Mouse (Mus musculus): Measurements from ENCODE around the gene Astn1.
A peak's percentile ranks its signal among the peaks of the same experiment; 100 is the strongest.

Astn1 gene

DNA sequence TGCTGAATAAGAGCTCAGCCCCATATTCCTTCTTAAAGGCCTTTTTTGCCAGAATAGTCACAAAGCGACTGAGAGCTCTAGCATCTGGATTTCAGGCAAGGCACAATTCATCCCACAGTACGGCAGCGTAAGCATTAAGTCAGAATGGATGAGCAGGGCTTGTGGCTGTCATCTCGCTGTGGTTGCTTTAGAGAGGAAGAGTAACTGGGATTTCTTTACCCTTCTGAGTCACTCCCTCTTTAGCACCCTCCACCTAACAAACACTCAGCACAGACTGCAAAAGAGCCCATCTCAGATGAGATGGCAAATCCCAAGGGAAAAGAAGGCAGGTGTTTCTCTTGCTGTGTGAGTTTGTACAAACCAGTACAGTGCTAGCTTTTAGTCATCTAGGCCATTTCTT lies 183.0 kb downstream of the Astn1 start:
- DNase-seq, result no peak

DNA sequence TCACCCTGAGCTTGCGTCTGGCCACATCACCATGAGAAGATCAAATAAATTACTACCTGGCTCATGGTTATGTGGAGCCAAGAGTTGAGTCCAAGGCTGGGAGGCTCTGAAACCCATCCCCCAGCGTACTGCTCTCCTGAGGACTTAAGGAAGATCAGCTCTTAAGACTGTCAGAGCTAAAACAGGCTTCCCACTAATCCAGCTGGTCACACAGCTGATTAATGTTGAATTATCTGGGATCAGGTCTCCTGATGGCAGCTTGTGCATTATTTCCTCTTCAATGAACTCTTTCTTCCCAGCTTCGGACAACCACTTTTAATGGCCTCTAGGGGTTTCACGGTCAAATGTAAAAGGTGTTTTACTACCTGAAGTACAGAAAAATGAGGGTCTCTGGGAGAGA lies 184.4 kb downstream of the Astn1 start:
- no peak for DNase-seq

DNA sequence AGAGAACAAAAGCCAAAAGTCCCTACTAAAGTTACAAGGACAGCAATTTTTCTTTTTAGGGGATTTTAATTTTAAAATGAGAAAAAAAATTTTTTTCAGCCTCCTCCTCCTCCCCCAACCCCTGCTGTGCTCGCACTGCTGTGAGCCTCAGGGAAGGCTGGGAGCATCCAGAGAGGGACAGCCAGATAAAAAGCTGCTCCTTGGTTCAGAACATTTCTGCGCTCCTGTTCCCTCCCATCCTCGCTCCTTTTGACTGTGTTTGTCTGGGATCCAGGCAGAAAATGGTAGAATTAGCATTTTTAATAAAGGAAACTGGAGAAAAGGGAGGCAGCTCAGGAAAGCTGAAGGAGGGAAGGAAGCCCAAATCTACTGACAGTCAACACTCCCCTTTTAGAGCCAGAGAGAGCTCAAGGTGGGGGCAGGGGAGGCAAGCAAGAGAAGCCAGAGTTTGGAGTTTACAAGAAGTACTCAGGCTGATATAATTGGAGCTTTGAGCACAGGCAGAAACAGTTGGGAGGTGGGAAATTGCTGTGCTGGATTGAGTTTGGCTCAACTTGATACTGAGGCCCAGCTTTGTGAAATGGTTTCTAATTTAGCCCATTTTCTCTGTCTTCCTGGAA lies 185.6 kb downstream of the Astn1 start:
- DNase-seq, result no peak

DNA sequence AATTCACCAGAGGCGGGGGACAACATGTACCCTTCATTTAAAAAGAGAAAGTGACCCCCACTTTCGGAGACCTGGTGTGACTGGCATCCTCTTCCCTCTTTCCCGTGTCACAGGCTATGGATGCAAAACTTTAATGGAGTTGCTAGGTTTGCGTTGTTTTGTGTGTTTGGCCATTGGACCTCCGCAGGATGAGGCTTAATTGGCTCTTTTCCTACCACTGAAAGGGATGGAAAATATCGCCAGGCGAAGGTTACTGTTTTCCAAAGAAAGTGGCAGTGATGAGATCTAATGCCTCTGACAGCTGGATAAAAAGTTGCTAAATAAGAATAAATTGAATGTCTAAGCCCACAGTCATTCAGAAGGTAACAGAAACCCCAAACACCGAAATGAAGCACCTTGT lies 186.2 kb downstream of the Astn1 start:
- no peak for DNase-seq

DNA sequence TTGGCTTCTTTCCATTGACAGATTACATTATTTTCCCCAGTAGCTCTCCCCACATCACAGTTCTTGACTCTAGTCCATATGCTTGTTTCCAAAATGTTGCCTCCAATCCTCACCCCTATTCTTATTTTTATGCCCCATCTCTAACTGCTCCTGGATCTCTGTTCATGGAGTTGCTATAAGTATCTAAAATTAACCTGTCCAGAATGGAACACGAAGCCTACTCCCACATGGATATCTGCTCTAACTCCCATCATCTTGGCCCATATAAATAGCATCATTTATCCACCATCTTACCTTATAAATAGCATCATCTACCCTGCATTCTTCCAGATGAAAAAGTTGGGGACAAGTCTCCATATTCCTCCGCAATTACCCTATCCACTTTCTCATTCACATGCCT lies 187.5 kb downstream of the Astn1 start:
- DNase-seq, result no peak

DNA sequence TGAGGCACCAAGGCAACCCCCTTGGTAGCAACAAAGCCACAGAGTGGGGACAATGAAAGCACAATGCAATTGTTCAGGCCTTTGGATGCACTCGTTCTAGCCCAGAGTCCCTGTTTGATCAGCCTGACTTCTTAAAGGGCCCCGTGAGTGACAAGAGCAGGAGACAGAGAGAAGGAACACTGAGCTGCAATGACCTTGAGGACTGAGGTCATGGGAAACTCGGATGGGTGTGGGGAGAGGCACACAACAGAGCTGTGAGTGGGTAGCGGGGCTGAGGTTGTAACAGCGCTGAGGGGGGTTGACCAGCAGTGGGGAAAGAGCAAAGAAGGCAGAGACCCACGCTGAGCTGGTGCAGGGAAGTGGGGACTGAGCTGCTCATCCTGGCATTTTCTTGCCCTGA lies 189.9 kb downstream of the Astn1 start:
- no peak for DNase-seq

DNA sequence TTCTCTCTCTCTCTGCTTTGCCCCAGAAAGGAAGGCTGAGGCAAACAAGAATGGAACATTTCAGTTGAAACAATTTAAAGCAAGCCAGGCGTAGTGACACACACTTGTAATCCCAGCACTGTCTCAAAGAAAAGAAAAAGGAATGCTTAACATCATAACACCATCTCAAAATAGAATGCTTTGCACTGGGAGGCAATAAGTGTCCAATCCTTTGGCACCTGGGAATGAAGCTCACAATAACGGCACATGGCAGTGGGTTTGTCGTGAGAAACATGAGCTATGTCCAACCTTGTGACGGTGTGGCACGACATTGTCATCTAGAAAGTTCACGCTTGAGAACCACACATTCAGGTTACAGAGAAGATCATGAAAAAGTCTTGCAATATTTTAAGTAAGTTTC lies 191.3 kb downstream of the Astn1 start:
- DNase-seq, result no peak

DNA sequence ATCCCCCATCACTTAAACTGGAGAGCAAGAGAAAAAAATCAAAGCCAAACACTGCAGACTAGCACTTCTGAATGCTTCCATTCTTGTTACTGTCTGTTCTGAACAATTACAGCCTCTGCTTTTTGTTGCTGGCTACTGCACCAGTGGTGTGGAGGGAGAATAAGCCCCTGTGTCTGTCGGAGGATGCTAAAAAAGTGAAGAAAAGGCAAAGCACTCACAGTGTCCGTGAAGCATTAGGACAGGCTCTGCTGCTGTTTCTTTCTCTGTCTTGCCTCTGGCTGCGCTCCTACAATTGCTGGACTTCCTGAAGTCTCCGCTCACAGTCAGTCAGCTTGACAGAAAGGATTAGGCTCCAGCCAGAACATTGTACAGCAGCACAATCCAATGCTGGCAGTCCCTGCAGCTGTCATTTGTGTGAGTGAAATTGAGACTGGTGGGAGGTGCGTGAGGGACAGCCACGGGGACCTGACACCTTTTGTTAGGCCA lies 192.0 kb downstream of the Astn1 start:
- DNase-seq, result no peak

DNA sequence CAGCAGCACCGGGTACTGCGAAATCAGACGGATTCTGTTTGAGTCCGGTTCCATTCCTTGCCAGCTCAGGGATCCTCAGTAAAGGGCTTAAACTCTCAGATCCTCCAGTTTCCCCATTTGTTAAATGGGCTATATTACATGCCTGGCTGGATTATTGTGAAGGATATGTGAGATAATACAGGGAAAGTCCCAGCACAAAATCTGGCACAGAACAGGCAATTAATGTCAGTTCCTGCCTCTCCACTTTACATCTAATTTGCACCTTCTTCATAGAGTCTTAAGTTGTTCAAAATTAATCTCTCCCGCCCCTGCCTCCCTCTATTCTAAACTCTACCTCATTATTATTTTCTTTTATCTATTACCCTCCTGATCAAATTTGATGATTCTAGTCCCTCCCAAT lies 211.1 kb downstream of the Astn1 start:
- no peak for DNase-seq

DNA sequence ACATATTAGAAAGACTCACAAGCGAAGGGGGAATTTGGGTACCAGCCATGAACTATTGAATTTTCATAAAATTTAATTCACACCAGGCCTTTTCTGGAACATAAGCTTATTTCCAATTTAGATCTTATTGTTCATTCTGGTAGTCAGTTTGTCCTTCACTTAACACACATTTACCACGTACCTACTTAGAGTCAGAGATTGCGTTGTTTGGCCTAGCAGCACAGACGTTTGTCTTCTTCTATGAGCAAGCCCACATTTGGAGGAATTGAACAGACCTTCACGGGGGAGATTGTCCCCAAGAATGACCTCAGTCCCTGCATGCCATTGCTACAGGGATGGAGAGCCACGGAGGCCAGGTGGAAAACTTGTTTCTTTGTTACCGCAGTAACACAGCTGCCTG lies 211.5 kb downstream of the Astn1 start:
- no peak for DNase-seq

DNA sequence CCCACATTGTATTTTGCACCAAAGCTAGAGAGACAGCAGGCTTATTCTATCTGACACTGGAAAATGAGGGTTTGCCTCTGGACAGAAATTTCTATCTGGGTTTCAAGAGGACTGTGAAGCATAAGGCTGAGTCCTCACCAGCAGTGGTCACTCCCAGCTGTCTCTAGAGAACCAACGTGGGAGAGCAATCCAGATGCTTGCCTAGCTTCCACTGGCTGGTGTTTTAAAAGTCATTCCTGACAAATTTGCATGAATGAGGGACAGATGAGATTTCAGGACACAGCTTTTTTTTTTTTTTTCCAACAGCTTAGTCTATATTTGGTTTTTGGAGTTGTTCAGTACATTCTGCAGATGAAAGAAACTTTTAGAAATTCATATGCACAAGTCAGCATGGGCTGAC lies 213.9 kb downstream of the Astn1 start:
- no peak for DNase-seq

DNA sequence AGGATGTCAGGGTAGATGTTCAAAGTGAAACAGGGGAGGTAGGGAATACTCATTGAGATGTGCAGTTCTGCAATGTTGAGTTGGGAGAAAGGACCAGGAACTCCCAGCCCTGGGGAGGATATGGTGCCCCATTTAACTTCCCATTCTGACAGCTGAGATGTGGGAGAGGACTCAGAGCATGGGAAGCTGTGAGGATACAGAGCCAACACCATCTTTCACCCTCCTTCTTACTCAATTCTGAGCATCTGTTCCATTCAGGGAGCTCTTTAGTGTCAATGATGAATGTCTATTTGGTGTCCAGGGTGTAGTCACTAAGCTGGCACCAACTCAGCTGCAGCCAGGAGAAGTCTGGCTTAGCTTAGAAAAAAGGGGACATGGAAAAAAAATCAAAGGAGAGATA lies 219.7 kb downstream of the Astn1 start:
- DNase-seq, result no peak

DNA sequence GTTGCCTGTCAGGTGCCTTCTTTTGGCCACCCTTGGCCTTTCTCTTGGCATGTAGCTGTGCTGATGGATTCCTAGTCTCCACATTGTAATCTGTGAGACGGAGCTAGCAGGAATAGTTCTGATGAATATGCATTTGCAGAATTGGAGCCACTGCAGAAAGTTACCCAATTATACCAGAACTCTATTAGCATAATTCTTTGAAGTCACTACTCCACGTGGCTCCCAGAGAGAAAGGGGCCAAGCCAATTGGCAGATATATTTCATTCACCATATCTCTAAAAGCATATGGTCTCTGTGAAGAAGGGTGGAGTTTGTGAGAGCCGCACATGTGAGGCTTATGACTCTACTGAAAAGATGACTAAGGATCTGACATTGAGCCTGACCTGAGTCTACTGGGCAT lies 226.8 kb downstream of the Astn1 start:
- DNase-seq, result no peak

DNA sequence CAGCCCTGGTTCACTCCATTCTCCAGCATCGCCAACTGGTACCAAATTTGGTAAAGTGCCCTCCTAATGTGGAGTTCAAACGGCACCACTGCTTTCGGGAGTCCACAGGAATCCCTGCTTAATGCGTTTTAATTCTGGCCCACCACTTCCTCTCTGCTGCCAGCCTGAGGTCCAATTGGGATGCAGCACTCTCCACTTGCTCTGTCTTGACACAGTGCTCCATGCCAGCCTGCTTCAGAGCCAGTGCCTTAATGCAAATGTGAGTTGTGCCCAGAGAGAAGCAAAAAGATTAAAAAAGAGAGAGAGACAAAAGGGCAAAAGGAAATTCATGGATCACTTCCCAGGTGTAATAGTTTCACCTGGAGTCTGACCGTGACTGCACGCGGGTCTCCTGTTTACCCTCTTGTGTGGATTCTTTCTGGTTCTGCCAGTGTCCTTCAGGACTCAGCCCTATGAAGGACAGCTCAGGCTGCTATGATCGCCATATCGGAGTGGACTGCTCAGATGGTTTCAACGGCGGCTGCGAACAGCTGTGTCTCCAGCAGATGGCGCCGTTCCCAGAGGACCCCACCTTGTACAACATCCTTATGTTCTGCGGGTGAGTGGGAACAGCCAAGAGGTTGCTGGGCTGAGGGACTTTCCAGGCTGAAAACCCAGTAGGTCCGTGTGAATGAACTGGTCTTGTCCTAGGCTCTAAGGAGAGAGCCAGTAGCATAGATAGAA lies 234.8 kb downstream of the Astn1 start:
- DNase-seq, result peak; percentile 72

DNA sequence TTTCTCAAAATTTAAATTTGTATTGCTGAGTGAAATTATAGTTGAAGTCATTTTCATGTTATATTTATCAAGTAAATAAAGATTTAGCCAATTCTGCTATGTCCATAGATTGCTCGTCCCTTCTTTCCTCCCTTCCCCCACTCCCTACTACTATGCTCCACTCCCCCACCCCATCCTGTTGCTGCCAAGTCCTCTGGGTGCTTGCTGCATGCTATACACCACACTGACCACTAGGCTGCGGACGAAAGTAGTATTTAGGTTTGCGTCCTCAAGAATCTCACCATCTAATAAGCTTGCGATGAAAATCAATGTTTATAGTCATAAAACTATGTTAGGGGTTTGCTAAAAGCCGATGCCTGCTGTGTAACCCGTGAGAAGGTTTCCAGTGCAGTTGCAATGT lies 235.9 kb downstream of the Astn1 start:
- no peak for DNase-seq

DNA sequence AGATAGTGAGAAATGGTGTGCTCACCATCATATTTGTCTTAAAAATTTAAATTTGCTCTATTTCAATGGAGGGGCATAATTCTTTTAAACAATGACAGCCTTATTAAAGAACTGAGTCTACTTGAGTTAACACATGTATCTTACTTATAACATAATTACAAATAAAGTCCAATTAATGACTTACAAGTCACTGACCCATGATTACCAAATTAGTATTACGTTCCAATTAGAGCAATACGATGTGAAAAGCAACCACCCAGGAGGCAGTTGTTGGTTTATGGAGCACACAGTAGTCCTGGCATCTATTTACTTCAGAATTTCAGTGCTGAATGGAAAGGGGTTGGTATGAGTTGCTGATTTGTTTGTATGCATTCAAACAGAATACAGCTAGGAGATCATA lies 237.4 kb downstream of the Astn1 start:
- DNase-seq, result peak; percentile 10

DNA sequence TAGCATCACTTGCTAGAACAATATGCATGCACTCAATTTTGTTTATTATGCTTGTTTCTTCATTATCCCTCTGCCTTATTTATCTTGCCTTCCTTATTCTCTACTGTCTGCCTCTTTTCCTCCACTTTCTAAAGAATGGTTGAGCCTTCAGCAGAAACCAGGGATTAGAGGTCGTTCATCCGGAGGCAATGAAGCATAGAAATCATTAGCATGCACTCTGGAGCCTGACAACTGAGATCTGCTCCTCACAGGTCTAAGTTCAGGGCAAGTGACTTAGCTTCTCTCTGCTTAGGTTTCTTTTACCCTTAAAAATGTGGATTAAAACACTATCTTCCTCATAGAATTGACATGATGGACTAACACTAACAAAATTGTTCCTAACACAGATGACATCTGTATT lies 241.0 kb downstream of the Astn1 start:
- peak; percentile 85 for DNase-seq

DNA sequence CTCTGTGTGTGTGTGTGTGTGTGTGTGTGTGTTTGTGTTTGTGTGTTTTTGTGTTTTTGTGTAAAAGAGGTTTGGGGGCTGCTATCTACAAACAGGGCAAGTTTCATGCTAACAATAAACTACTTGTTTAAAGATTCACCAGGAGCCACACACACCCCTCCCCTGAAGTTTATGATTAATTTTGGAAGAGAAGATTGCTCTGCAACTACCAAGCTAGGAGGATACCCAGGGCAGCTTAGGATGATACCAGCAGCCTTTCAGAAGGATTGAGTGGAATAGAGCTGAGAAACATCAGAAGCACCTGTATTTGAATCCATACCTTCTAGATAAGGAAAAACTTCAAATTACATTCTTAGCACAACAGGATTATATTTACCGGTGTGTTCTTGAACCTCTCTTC lies 242.1 kb downstream of the Astn1 start:
- DNase-seq, result peak; percentile 84

DNA sequence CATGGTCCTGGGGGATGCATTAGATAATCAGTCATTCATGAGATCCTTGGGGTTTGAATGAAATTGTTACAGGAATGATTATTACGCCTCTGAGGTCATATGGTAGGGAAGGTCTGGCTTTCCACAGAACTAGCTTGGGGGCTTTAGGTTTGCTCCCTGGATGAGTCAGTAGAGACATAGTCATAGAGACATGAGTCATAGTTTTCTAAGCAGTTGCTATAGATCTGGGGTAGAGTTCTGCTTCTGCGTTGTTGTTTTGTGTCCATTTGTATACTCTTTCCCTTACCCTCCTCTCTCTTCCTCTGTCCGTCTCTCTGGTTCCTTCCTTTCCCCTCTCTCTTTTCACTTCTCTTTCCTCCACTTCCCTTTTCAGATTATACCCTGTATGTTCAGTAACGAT lies 243.5 kb downstream of the Astn1 start:
- DNase-seq, result no peak

DNA sequence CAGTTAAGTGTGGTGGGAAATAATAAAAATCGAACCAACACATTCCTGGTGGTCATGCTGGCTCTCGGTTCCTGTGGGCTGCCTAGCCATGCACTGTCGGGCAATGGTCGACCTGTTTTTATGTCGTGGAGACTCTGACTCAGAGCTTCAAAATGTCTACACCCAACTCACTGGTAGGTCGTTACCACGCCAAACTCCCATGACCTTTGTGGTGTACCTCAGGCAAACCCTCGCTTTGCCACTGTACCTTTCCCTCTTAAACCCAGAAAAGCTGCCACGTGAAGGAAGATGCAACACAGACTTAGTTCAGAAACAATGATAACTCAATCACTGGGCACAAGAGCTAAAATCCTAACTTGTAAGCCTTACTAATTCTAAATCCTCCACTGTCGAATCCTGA lies 244.3 kb downstream of the Astn1 start:
- DNase-seq, result no peak

DNA sequence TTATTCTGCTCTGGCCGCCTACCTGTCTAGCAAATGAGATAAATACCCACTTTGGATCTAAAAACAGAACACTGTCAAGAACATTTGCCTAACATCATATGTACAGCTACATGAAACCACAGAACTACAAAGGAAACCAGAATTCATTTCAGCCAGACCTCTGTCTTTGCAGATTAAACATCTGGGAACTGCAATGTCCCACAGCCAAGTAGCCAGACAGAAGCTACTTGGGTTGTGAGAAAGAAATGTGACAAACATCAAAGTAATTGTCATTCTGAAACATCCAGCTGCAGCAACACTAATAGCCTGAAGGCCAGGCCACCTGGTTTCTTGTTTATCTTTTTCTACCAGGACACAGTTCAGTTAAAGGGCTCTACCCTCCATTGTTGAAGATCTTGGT lies 245.1 kb downstream of the Astn1 start:
- no peak for DNase-seq

DNA sequence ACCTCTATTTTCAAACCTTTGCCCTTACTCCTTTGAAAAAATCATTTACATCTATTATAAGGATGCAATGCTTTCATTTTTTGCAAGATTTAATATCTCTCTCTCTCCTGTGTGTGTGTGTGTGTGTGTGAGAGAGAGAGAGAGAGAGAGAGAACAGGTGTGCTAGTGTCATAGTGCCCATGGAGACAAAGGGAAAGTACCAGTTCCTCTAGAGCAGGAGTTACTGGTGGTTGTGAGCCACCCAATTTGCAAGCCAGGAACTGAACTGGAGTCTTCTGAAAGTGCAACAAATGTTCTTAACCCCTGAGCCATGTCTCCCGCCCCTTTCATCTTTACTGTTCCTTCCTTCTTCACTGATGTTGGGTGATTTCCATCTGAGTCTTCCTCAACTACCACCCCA lies 253.1 kb downstream of the Astn1 start:
- no peak for DNase-seq

DNA sequence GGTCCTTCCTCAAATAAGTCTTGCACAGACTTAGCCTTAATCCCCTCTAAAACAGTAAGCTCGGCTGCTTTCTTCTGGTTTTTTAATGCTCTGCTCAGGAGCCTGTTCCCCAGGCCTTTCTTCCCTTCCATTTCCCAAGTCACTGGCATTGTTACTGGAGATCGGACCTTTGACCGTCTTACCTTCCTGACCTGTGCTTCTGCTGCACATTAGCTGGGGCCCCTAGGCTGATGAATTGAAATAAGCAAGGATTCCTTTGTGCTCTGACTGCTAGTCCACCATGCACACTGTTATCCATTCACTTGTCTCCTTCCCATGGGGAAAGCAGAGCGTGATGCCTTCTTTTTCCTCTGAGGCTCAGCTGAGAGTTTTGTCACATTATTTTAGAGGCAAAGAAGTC lies 255.9 kb downstream of the Astn1 start:
- DNase-seq, result peak; percentile 66

DNA sequence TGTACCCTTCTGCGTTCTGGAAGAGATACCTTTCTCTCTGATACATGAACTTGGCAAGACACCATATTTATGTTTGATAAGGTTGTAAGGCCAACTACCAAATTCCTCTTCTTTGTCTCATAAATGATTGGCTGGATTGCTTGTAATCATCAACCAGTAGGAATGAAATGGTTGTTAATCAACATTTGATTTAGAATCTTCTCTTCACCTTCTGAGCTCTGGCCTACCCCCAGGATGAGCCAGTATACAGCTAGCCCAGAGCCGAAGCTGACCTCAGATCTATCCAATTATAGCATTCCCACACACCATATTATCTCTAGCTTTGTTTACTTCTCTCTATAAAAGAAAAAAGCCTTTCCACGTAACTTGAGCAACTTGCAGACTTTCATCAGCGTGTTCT lies 270.9 kb downstream of the Astn1 start:
- peak; percentile 62 for DNase-seq

DNA sequence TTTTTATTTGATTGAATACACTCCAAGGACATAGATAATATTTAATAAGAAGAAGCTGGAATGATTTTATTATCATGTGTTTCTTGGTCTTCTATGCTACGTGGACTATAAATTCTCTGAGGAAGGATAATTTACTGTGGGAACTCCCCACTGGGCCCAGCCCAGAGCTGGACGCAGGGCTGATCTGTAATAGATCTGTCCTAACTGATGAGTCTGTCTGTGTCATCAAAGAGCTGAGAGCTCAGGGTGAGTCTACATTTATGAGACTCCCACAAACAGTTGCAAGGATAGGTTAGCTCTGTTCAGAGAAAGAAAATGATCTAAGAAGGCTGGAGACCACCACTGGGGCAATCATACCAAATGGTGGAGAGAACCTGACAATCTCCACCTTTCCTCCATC lies 271.4 kb downstream of the Astn1 start:
- peak; percentile 7 for DNase-seq
